Mouse (Mus musculus) retina, postnatal 7 days (tissue): Measurements from ENCODE around the gene Lhfpl5.

Experiments
- DNase-seq: peaks from one replicate; pipeline ENCODE4 v3.0.0-alpha.2; 2012; ENCODE audit warnings: low read depth, low spot score

Lhfpl5 gene

GRCm38 (mm10) chr17:28572521-28572920, 2.9 kb upstream of the Lhfpl5 start:
- DNase-seq, result no peak

GRCm38 (mm10) chr17:28572941-28573340, 2.5 kb upstream of the Lhfpl5 start:
- DNase-seq, result no peak

GRCm38 (mm10) chr17:28580396-28580795, 5.0 kb downstream of the Lhfpl5 start:
- no peak for DNase-seq

- DNase-seq, result no peak
Measured at GRCm38 (mm10) chr17:28581056-28581455, 5.6 kb downstream of the Lhfpl5 start.

- no peak for DNase-seq
Measured at GRCm38 (mm10) chr17:28586509-28586908, 11.1 kb downstream of the Lhfpl5 start.

- DNase-seq, result no peak
Measured at GRCm38 (mm10) chr17:28588591-28588990, 13.2 kb downstream of the Lhfpl5 start.

GRCm38 (mm10) chr17:28590596-28590995, 15.2 kb downstream of the Lhfpl5 start:
- DNase-seq, result no peak

GRCm38 (mm10) chr17:28591476-28591875, 16.0 kb downstream of the Lhfpl5 start:
- DNase-seq, result no peak

- peak; percentile 61 for DNase-seq
Measured at GRCm38 (mm10) chr17:28592998-28593397, 17.6 kb downstream of the Lhfpl5 start.

- no peak for DNase-seq
Measured at GRCm38 (mm10) chr17:28593965-28594364, 18.5 kb downstream of the Lhfpl5 start.

GRCm38 (mm10) chr17:28600780-28601179, 25.3 kb downstream of the Lhfpl5 start:
- no peak for DNase-seq

- no peak for DNase-seq
Measured at GRCm38 (mm10) chr17:28601557-28602250, 26.3 kb downstream of the Lhfpl5 start.

GRCm38 (mm10) chr17:28609543-28609942, 34.1 kb downstream of the Lhfpl5 start:
- no peak for DNase-seq

- DNase-seq, result no peak
Measured at GRCm38 (mm10) chr17:28612603-28613002, 37.2 kb downstream of the Lhfpl5 start.

- no peak for DNase-seq
Measured at GRCm38 (mm10) chr17:28613096-28613495, 37.7 kb downstream of the Lhfpl5 start.

GRCm38 (mm10) chr17:28615332-28615731, 39.9 kb downstream of the Lhfpl5 start:
- DNase-seq, result no peak

- DNase-seq, result no peak
Measured at GRCm38 (mm10) chr17:28617636-28618035, 42.2 kb downstream of the Lhfpl5 start.

GRCm38 (mm10) chr17:28618124-28618523, 42.7 kb downstream of the Lhfpl5 start:
- no peak for DNase-seq

GRCm38 (mm10) chr17:28618775-28619174, 43.3 kb downstream of the Lhfpl5 start:
- DNase-seq, result no peak

GRCm38 (mm10) chr17:28621381-28622299, 46.2 kb downstream of the Lhfpl5 start:
- DNase-seq, result peak; percentile 16

- peak; percentile 90 for DNase-seq
Measured at GRCm38 (mm10) chr17:28622300-28622759, 46.9 kb downstream of the Lhfpl5 start, which contains the start of gene Srpk1. Srpk1 (minus strand) TSS chr17:28622709.

- DNase-seq, result no peak
Measured at GRCm38 (mm10) chr17:28624841-28625240, 49.4 kb downstream of the Lhfpl5 start.
